ENCODE assay signal across 26 mouse cellular contexts in the genomic region with DNA sequence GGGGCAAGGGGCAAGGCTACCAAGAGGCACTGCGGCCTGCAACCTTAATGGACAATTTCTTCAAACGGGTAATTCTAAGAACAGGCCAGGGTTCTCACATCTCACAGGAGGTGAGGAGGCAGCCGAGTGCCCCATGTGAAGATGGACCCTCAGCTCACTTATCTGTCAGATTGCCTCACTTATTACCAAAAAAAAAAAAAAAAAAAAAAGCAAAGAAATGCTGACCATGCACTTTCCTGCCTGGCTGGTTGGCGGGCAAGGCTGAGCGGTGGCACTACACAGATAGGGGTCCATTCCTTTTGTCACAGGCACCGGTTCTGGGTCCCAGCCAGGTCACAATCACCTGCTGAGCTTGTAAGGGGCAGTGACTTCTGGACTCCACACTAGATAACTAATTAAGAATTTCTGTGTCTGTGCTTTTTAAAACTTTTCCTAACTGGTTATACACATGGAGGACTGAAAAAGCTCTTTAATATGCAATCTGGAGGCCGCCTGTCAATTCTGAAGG.
DNase-seq lines count a peak whose midpoint lies in the region; ATAC-seq and TF ChIP-seq lines count a peak whose summit lies in the region.
"Had no signal": no experiment of that assay in that cellular context is flagged by ENCODE, and none has a peak within 500 bp of the region (broad histone marks: within the 10 kb centered on the region; RNA-seq: fewer than 3 reads in every experiment).

No protein-coding gene starts in this region.

- intact Hi-C loops in heart, postnatal 25 days (cut with DNase I), result no loop called here

- H3K4me3 ChIP-seq in CH12.LX (replicated peaks in 1 of 3; ENCODE audit: low read depth in 2 of 3, low read length in 2 of 3, poor library complexity in 1 of 3), result no peak overlapping the region
- no peak overlapping the region for H3K4me3 ChIP-seq in hindbrain, embryonic 12.5 days
- H3K4me3 ChIP-seq: embryonic facial prominence, embryonic 10.5 days; embryonic facial prominence, embryonic 13.5 days; erythroblast, embryonic 14.5 days; forebrain, embryonic 12.5 days; forebrain, embryonic 15.5 days; hindbrain, embryonic 10.5 days had no signal

- WGBS in hindbrain, embryonic 12.5 days, result 79% methylated on average over 7 of the region's 7 CpGs

- no peak for TF ChIP-seq CTCF in CH12.LX (conservative IDR thresholded peaks at IDR 0.05 in 1 of 2, IDR thresholded peaks at IDR 0.05 in 1 of 2; ENCODE audit: low read depth in 2 of 2, low read length in 2 of 2)

- TF ChIP-seq RAD21 in CH12.LX (IDR thresholded peaks at IDR 0.05; ENCODE audit: low read depth, low read length), result no peak

- ATAC-seq in hindbrain, embryonic 12.5 days (ENCODE audit: low FRiP score), result no peak
- ATAC-seq: forebrain, embryonic 15.5 days; hindbrain, postnatal 0 days had no signal

- dilution Hi-C loops in CH12.LX (cut with MboI; ENCODE audit: extremely low pct_ligation_motif_present, extremely low pct_unique_long_range_greater_than_20kb, low sequenced_read_pairs), result no loop called here

- no peak for TF ChIP-seq EP300 in CH12.LX (IDR thresholded peaks at IDR 0.05; ENCODE audit: low read length)

- H3K4me1 ChIP-seq in CH12.LX (ENCODE audit: control insufficient read depth in 1 of 2, insufficient read depth in 2 of 2), result peaks cover 0 to 4% of the 10 kb centered on the region in 2 experiments; a peak in 2 of 4 replicates
- H3K4me1 ChIP-seq in hindbrain, embryonic 12.5 days, result no peaks in the 10 kb centered on the region

- no peaks in the 10 kb centered on the region for H3K36me3 ChIP-seq in CH12.LX (replicated peaks in 1 of 2; ENCODE audit: control insufficient read depth in 1 of 2, insufficient read depth in 1 of 2, low read length in 1 of 2)
- H3K36me3 ChIP-seq in hindbrain, embryonic 12.5 days, result no peaks in the 10 kb centered on the region
- H3K36me3 ChIP-seq: embryonic facial prominence, embryonic 13.5 days; forebrain, embryonic 12.5 days; forebrain, embryonic 15.5 days had no signal

- H3K9me3 ChIP-seq in CH12.LX (replicated peaks; ENCODE audit: low read length), result no peaks in the 10 kb centered on the region
- no peaks in the 10 kb centered on the region for H3K9me3 ChIP-seq in hindbrain, embryonic 12.5 days (replicated peaks)
- H3K9me3 ChIP-seq: embryonic facial prominence, embryonic 13.5 days; forebrain, embryonic 12.5 days; forebrain, embryonic 15.5 days had no signal

- H3K4me2 ChIP-seq in CH12.LX (ENCODE audit: insufficient read depth, low read depth, poor library complexity, severe bottlenecking), result no peak overlapping the region
- no peak overlapping the region for H3K4me2 ChIP-seq in hindbrain, embryonic 12.5 days (replicated peaks)
- H3K4me2 ChIP-seq: embryonic facial prominence, embryonic 13.5 days; forebrain, embryonic 12.5 days; forebrain, embryonic 15.5 days; heart, embryonic 11.5 days; hindbrain, embryonic 14.5 days had no signal

- no peak for TF ChIP-seq POLR2A in CH12.LX (IDR thresholded peaks at IDR 0.05; ENCODE audit: low read depth, low read length)

- H3K27ac ChIP-seq in CH12.LX (ENCODE audit: insufficient read depth, low read depth), result no peak overlapping the region
- H3K27ac ChIP-seq in hindbrain, embryonic 12.5 days, result no peak overlapping the region
- H3K27ac ChIP-seq: embryonic facial prominence, embryonic 10.5 days; embryonic facial prominence, embryonic 13.5 days; forebrain, embryonic 12.5 days; forebrain, embryonic 15.5 days; hindbrain, embryonic 10.5 days; hindbrain, embryonic 14.5 days; hindbrain, postnatal 0 days had no signal

- H3K27me3 ChIP-seq in CH12.LX (replicated peaks), result no peaks in the 10 kb centered on the region
- no peaks in the 10 kb centered on the region for H3K27me3 ChIP-seq in hindbrain, embryonic 12.5 days
- H3K27me3 ChIP-seq: embryonic facial prominence, embryonic 13.5 days; forebrain, embryonic 12.5 days; forebrain, embryonic 15.5 days had no signal

- no peaks in the 10 kb centered on the region for H3K79me2 ChIP-seq in CH12.LX (replicated peaks; ENCODE audit: control insufficient read depth, extremely low read depth, insufficient read depth, poor library complexity, severe bottlenecking)

- in situ Hi-C loops in CH12.LX (cut with MboI; ENCODE audit: low pct_ligation_motif_present, low pct_unique_long_range_greater_than_20kb, low sequenced_read_pairs), result no loop called here

- no peak overlapping the region for H3K9ac ChIP-seq in CH12.LX (ENCODE audit: insufficient read depth, low read depth)
- no peak overlapping the region for H3K9ac ChIP-seq in hindbrain, embryonic 12.5 days
- H3K9ac ChIP-seq: embryonic facial prominence, embryonic 13.5 days; forebrain, embryonic 12.5 days; forebrain, embryonic 15.5 days; hindbrain, embryonic 14.5 days had no signal

- peak; percentile 61 for DNase-seq in heart, adult 11 months
- no peak for DNase-seq in heart, postnatal 25 days (ENCODE audit: low spot score)
- peak; percentile 14 to 34 for DNase-seq in kidney, adult 8-10 months
- no peak for DNase-seq in kidney, adult 18-20 months
- no peak for DNase-seq in CH12.LX (ENCODE audit: extremely low read depth)
- DNase-seq in kidney, postnatal 25 days, result peak; percentile 23 to 50
- DNase-seq in cerebellum, adult 11 months, result no peak
- DNase-seq: adrenal gland, adult 2 months; adrenal gland, postnatal 14 days; cerebellum, adult 11-12 months; cerebellum, adult 8-10 months; cerebellum, postnatal 10 days; cerebellum, postnatal 36 days; embryo, embryonic 11 days; gastrocnemius, postnatal 36 days; heart, postnatal 36 days had no signal

TF ChIP-seq in CH12.LX, 34 proteins besides CTCF, POLR2A, EP300 and RAD21:
- no peak for TF ChIP-seq JUND (conservative IDR thresholded peaks at IDR 0.05; ENCODE audit: low read depth, low read length)
- TF ChIP-seq MAFK (IDR thresholded peaks at IDR 0.05; ENCODE audit: insufficient replicate concordance, low read length), result peak; percentile 74; the same call in 1 of the 2 replicates
TF ChIP-seq in CH12.LX: peak in this region for 1.

Comparison
In these comparisons a context has a peak if more than half of its experiments do, and no peak if none do; other contexts are left out.
1. DNase-seq: peak in heart, adult 11 months (single experiment), kidney, adult 8-10 months (2 of 2) and kidney, postnatal 25 days (2 of 2); none in heart, postnatal 25 days (single experiment), kidney, adult 18-20 months (single experiment), CH12.LX (single experiment) and cerebellum, adult 11 months (single experiment).